Mouse (Mus musculus) small intestine, adult 10 weeks (tissue): ENCODE results near the gene Spcs3. TPM values are rescaled to one million over a fixed set of nuclear protein-coding genes. Genes with fewer than 3 reads are reported as not detected.

Experiments used
- polyA plus RNA-seq: library from polyadenylated mRNA; stranded (reverse); fragments of 350-450 nt; fragmentation: Illumina TruSeq; extraction: RNeasy Lipid Tissue Mini Kit (QIAGEN cat#74804); gene quantifications from one replicate; pipeline ENCODE4 v1.2.3, GENCODE M21; 2014; ENCODE audit warnings: low replicate concordance

Gene Spcs3
- 134 TPM for polyA plus RNA-seq

DNA sequence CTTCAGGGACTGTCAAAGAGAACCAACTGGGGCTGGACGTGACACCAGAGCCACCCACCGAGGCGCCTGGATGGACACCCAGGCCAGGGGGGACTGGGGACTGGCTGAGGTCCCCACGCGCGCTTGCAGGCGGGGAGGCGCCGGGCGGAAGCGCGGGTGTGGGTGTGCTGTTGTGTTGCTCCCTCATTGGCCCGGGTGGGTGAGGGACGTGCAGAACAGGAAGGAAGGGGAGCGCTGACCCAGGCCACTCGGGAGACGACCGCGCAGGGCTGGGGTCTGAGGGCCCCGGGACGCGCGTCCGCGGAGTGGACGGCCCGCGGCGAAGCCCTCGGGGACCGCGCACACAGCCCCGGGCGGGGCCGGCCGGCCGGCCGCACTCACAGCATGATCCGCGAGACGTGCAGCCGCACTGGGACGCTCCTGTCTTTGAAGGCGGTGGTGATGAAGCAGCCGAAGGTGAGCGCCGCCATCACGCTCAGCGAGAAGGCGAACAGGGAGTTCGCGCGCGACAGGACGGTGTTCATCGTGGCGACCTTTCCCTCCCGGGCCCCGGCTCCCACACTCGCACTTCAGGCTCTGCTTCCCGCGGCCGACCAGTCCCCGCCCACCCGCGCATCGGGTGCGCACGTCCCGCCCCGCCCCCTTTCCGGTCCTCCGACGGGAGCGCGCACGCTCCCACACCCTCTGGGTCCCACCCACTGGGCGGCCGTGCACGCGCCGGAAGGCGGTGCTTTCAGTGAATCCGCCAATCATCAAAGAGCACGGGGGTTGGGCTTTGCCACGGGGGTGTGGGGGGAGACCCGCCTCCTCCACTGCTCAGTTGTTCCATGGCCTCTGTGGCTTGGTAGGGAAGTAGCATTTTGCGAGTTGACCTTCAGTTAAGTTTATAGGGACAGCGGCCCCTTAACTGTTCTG, at the start of gene Spcs3, which contains the start of gene Asb5:
Gene Spcs3, minus strand, starts transcription at position 617 of the 915 bp plus-strand sequence.
Gene Asb5, plus strand, starts transcription at position 199 of the 915 bp plus-strand sequence.

Other genes with a start within 250 kb of the Spcs3 start
- gene Asb5, start 418 bp downstream of the Spcs3 start, polyA plus RNA-seq: not detected
- gene Spata4, start 70.8 kb upstream of the Spcs3 start, polyA plus RNA-seq: 0.45 TPM